Mouse (Mus musculus) MEL (cell line): ENCODE results near the gene Stk10. TPM values are rescaled to one million over a fixed set of nuclear protein-coding genes. Genes with fewer than 3 reads are reported as not detected.

Experiments used
- DNase-seq: peaks from one replicate; pipeline ENCODE4 v3.0.0; 2011; ENCODE audit warnings: low read depth, low spot score
- H3K27ac ChIP-seq: 2 replicates; pipeline ENCODE4 v1.5.1; 2012; ENCODE audit warnings: low read depth, mild to moderate bottlenecking, control low read depth, low read length, moderate library complexity; ENCODE audit not compliant: control insufficient read depth
- H3K27me3 ChIP-seq, 2 experiments: fragments of 150-350 bp in 1 of 2; sonication (generic) in 1 of 2; 2 replicates each; pipeline ENCODE4 v1.6.1; 2012; ENCODE audit warnings: low read length in 2 of 2, mild to moderate bottlenecking in 2 of 2, improper control_type of control experiment in 1 of 2, moderate library complexity in 1 of 2; ENCODE audit not compliant: insufficient read depth in 2 of 2, control insufficient read depth in 1 of 2
- H3K36me3 ChIP-seq, 2 experiments: 2 replicates each; pipeline ENCODE4 v1.6.1; 2012 to 2014; ENCODE audit warnings: low read length in 2 of 2, improper control_type of control experiment in 1 of 2, inconsistent platforms in 1 of 2, mild to moderate bottlenecking in 1 of 2; ENCODE audit not compliant: insufficient read depth in 2 of 2, control insufficient read depth in 1 of 2
- H3K4me1 ChIP-seq, 2 experiments: fragments of 150-350 bp in 1 of 2; sonication (generic) in 1 of 2; 2 replicates each; pipeline ENCODE4 v1.6.1; 2012; ENCODE audit warnings: low read length in 2 of 2, improper control_type of control experiment in 1 of 2, mild to moderate bottlenecking in 1 of 2; ENCODE audit not compliant: insufficient read depth in 2 of 2, control insufficient read depth in 1 of 2
- H3K4me3 ChIP-seq, 2 experiments: fragments of 150-350 bp in 1 of 2; sonication (generic) in 1 of 2; 2 replicates each; pipeline ENCODE4 v1.5.1; 2012; ENCODE audit warnings: low read depth in 2 of 2, low read length in 2 of 2, mild to moderate bottlenecking in 2 of 2, moderate library complexity in 2 of 2, control low read depth in 1 of 2, improper control_type of control experiment in 1 of 2; ENCODE audit not compliant: control insufficient read depth in 1 of 2, insufficient read depth in 1 of 2
- H3K79me2 ChIP-seq: 2 replicates; pipeline ENCODE4 v1.6.1; 2012; ENCODE audit warnings: mild to moderate bottlenecking, low read length, moderate library complexity; ENCODE audit not compliant: control insufficient read depth, poor library complexity, insufficient read depth
- H3K9ac ChIP-seq: 2 replicates; pipeline ENCODE4 v1.6.1; 2012; ENCODE audit warnings: low read depth, mild to moderate bottlenecking, control low read depth, low read length, moderate library complexity; ENCODE audit not compliant: control insufficient read depth, poor library complexity, severe bottlenecking
- H3K9me3 ChIP-seq: fragments of 150-350 bp; sonication (generic); replicated peaks from 2 replicates; pipeline ENCODE4 v1.6.1; 2012; ENCODE audit warnings: mild to moderate bottlenecking, low read length, improper control_type of control experiment, moderate library complexity; ENCODE audit not compliant: insufficient read depth
- BHLHE40 ChIP-seq: IDR thresholded peaks from 2 replicates; pipeline ENCODE4 v1.6.1; 2012; ENCODE audit warnings: low read depth, mild to moderate bottlenecking, inconsistent platforms, low read length, improper control_type of control experiment, borderline replicate concordance
- CHD1 ChIP-seq: IDR thresholded peaks from 2 replicates; pipeline ENCODE4 v1.6.1; 2012; ENCODE audit warnings: low read depth, mild to moderate bottlenecking, inconsistent platforms, low read length, improper control_type of control experiment
- CHD2 ChIP-seq: IDR thresholded peaks from 2 replicates; pipeline ENCODE4 v1.6.1; 2011; ENCODE audit warnings: low read length, improper control_type of control experiment
- CTCF ChIP-seq, 3 experiments: IDR thresholded peaks in 2 of 3; conservative IDR thresholded peaks in 1 of 3; 2 replicates each; pipeline ENCODE4 v1.5.1; 2011 to 2012; ENCODE audit warnings: low read length in 3 of 3, low read depth in 2 of 3, mild to moderate bottlenecking in 2 of 3, improper control_type of control experiment in 1 of 3, inconsistent platforms in 1 of 3, mixed read lengths in 1 of 3, moderate library complexity in 1 of 3; ENCODE audit not compliant: control insufficient read depth in 1 of 3, insufficient read depth in 1 of 3, poor library complexity in 1 of 3, severe bottlenecking in 1 of 3
- E2F4 ChIP-seq: IDR thresholded peaks from 2 replicates; pipeline ENCODE4 v1.6.1; 2011; ENCODE audit warnings: low read depth, low read length, improper control_type of control experiment, borderline replicate concordance
- ELF1 ChIP-seq: IDR thresholded peaks from 2 replicates; pipeline ENCODE4 v1.6.1; 2014; ENCODE audit warnings: low read depth, mild to moderate bottlenecking, inconsistent platforms, low read length, improper control_type of control experiment, moderate library complexity
- EP300 ChIP-seq, 2 experiments: IDR thresholded peaks; 2 replicates each; pipeline ENCODE4 v1.6.1; 2011; ENCODE audit warnings: improper control_type of control experiment in 2 of 2, low read length in 2 of 2, low read depth in 1 of 2, mild to moderate bottlenecking in 1 of 2
- ETS1 ChIP-seq: IDR thresholded peaks from 2 replicates; pipeline ENCODE4 v1.6.1; 2012; ENCODE audit warnings: low read depth, mild to moderate bottlenecking, inconsistent platforms, low read length, improper control_type of control experiment, moderate library complexity
- HCFC1 ChIP-seq: IDR thresholded peaks from 2 replicates; pipeline ENCODE4 v1.6.1; 2012; ENCODE audit warnings: low read depth, mild to moderate bottlenecking, inconsistent platforms, low read length, improper control_type of control experiment, moderate library complexity
- MAX ChIP-seq: IDR thresholded peaks from 2 replicates; pipeline ENCODE4 v1.6.1; 2011; ENCODE audit warnings: low read length, improper control_type of control experiment
- MAZ ChIP-seq: IDR thresholded peaks from 2 replicates; pipeline ENCODE4 v1.6.1; 2012; ENCODE audit warnings: low read depth, mild to moderate bottlenecking, inconsistent platforms, low read length, improper control_type of control experiment
- MYB ChIP-seq: IDR thresholded peaks from 2 replicates; pipeline ENCODE4 v1.6.1; 2011; ENCODE audit warnings: mild to moderate bottlenecking, low read depth, low read length, improper control_type of control experiment
- NRF1 ChIP-seq: IDR thresholded peaks from 2 replicates; pipeline ENCODE4 v1.6.1; 2014; ENCODE audit warnings: low read depth, mild to moderate bottlenecking, inconsistent platforms, low read length, improper control_type of control experiment, moderate library complexity; ENCODE audit not compliant: poor library complexity, insufficient read depth, severe bottlenecking
- RAD21 ChIP-seq: IDR thresholded peaks from 2 replicates; pipeline ENCODE4 v1.6.1; 2011; ENCODE audit warnings: mild to moderate bottlenecking, low read depth, low read length, improper control_type of control experiment
- SIN3A ChIP-seq: IDR thresholded peaks from 2 replicates; pipeline ENCODE4 v1.6.1; 2012; ENCODE audit warnings: low read length, improper control_type of control experiment, inconsistent platforms
- TBP ChIP-seq: IDR thresholded peaks from 2 replicates; pipeline ENCODE4 v1.8.0; 2011; ENCODE audit warnings: low read depth, low read length, improper control_type of control experiment
- TCF12 ChIP-seq: IDR thresholded peaks from 2 replicates; pipeline ENCODE4 v1.6.1; 2014; ENCODE audit warnings: low read depth, mild to moderate bottlenecking, inconsistent platforms, low read length, improper control_type of control experiment, moderate library complexity
- USF1 ChIP-seq: IDR thresholded peaks from 2 replicates; pipeline ENCODE4 v1.6.1; 2014; ENCODE audit warnings: low read depth, mild to moderate bottlenecking, inconsistent platforms, low read length, improper control_type of control experiment, moderate library complexity
- ZKSCAN1 ChIP-seq: IDR thresholded peaks from 2 replicates; pipeline ENCODE4 v1.6.1; 2012; ENCODE audit warnings: low read depth, mild to moderate bottlenecking, inconsistent platforms, low read length, improper control_type of control experiment, moderate library complexity
- ZNF384 ChIP-seq: IDR thresholded peaks from 2 replicates; pipeline ENCODE4 v1.6.1; 2012; ENCODE audit warnings: low read depth, mild to moderate bottlenecking, inconsistent platforms, low read length, improper control_type of control experiment
- polyA plus RNA-seq, 2 experiments: library from polyadenylated mRNA; stranded (reverse) in 1 of 2; unstranded in 1 of 2; fragments of >175 nt in 1 of 2; fragments of >200 nt in 1 of 2; gene quantifications; 2 replicates each; pipeline versions ENCODE4 v1.2.1 to v1.2.4; 2012; ENCODE audit warnings: low replicate concordance in 2 of 2, low read depth in 1 of 2; ENCODE audit not compliant: insufficient read length in 2 of 2, insufficient read depth in 1 of 2, missing spikeins in 1 of 2
- total RNA-seq: library from RNA; depleted of rRNA; stranded (reverse); fragments of 300-350 nt; gene quantifications from 2 replicates; pipeline ENCODE4 v1.2.3, GENCODE M21; 2012

Gene Stk10
- total and polyA plus RNA-seq, 3 experiments = 10.8 to 14.4 TPM; not detected in 1

DNA sequence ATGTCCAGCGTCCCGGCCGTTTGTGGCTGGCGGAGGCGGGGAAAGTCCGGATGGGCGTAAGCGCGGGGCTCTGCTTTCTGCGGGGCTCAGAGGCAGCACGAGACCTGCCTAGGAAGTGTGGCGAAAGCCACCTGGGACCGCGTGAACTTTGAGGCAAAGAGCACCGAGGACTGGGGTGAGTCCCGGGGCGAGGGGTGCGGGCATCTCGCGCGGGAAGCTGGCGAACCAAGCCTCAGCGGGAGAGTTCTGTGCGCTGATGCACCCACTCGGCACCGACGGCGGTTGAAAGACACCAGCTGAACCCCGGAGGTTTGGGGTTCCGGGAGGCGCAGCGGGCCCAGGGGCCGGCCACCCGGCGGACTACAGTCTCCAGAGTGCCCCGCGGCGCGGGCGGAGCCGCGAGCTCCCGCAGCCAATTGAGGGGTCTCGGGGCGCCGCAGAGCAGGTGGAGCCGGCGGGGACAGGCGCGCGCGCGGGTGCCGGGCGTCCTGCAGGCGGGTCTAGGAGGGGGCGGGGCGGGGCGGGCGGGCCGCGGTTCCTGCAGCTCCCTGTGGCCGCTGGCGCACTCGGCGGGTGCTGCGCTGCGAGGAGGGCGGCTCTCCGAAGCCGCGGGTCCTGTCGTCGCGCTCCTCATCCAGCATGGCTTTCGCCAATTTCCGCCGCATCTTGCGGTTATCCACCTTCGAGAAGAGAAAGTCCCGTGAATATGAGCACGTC, at the start of gene Stk10 (continued):
- peak; percentile 77; the same call in 1 of the 2 replicates for TF ChIP-seq BHLHE40

DNA sequence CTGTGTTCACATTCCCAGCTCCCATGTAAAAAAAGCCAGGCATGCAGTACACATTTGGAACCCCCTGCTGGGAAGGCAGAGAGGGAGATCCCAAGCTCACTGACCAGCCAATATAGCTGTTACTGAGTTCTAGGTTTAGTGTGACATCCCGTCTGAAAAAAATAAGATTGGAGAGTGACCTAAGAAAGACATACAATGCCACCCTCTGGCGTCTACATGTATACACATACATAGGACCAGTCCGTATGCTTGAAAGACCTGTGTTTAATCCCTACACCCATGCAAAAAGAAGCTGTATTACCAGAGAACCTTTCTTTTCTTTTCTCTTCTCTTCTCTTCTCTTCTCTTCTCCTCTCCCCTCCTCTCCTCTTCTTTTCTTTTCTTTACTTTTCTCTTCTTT, 47.8 kb upstream of the Stk10 start:
- TF ChIP-seq SIN3A (no peak; the same call in 1 of the 2 replicates), RAD21 (peak; percentile 26), CTCF (IDR thresholded peaks at IDR 0.05 in 2 of 3, conservative IDR thresholded peaks at IDR 0.05 in 1 of 3; ENCODE audit: control insufficient read depth in 1 of 3, insufficient read depth in 1 of 3, low read depth in 2 of 3, low read length in 3 of 3, poor library complexity in 1 of 3, severe bottlenecking in 1 of 3) (peak in 1 of 3 experiments; percentile 40; a peak in 2 of 6 replicates), ZKSCAN1 (no peak), MYB (no peak)

DNA sequence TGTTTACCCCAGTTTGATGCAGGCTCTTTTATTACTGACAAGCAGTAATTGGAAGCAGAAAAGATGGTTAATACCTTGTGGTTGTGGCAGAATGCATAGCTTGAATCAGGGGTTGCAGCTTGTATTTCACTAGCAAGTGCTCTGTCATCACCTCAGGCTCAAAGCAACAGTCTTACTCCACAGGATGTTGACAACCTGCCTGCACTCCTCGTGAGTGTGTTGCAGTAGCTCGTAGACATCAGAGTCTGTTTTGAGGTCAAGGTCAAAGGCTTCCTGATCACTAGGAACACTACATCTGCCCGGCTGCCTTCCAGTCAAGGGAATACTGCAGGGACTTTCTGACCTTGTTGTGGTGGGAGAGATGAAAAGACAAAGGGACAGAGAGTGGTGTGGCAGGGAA, 46.5 kb upstream of the Stk10 start:
- peaks cover 0 to 40% of the 10 kb centered on the region in 2 experiments; a peak in 2 of 4 replicates for H3K36me3 ChIP-seq
- peaks cover 2% of the 10 kb centered on the region; the same call in 1 of the 2 replicates for H3K79me2 ChIP-seq
- no peak overlapping the region for H3K9ac ChIP-seq
- H3K4me1 ChIP-seq = peaks cover 14 to 29% of the 10 kb centered on the region in 2 experiments
- no peaks in the 10 kb centered on the region for H3K9me3 ChIP-seq
- DNase-seq = no peak
- H3K27ac ChIP-seq = no peak overlapping the region
- H3K27me3 ChIP-seq = no peaks in the 10 kb centered on the region
- no peak overlapping the region for H3K4me3 ChIP-seq
- TF ChIP-seq ETS1 (no peak), SIN3A (no peak), TBP (no peak), ZNF384 (no peak), CHD2 (no peak), BHLHE40 (no peak), MYB (no peak), ELF1 (no peak), CHD1 (no peak), USF1 (no peak), EP300 (IDR thresholded peaks at IDR 0.05; ENCODE audit: low read depth in 1 of 2, low read length in 2 of 2) (no peak), CTCF (IDR thresholded peaks at IDR 0.05 in 2 of 3, conservative IDR thresholded peaks at IDR 0.05 in 1 of 3; ENCODE audit: control insufficient read depth in 1 of 3, insufficient read depth in 1 of 3, low read depth in 2 of 3, low read length in 3 of 3, poor library complexity in 1 of 3, severe bottlenecking in 1 of 3) (no peak), NRF1 (no peak), E2F4 (no peak), MAZ (no peak), MAX (no peak), TCF12 (no peak), ZKSCAN1 (no peak), HCFC1 (no peak)

More for the DNA sequence above, 47.8 kb upstream of the Stk10 start:
- Histone ChIP-seq H3K36me3 (peaks cover 0 to 30% of the 10 kb centered on the region in 2 experiments; a peak in 2 of 4 replicates), H3K9me3 (no peaks in the 10 kb centered on the region), H3K4me3 (no peak overlapping the region), H3K27me3 (no peaks in the 10 kb centered on the region), H3K79me2 (peaks cover 2% of the 10 kb centered on the region; the same call in 1 of the 2 replicates), H3K9ac (no peak overlapping the region), H3K4me1 (peaks cover 14 to 28% of the 10 kb centered on the region in 2 experiments), H3K27ac (no peak overlapping the region)
- DNase-seq = no peak
